Mouse (Mus musculus) CH12.LX (cell line): ENCODE measurements around the gene Stx8. TPM values are rescaled to one million over a fixed set of nuclear protein-coding genes. Genes with fewer than 3 reads are reported as not detected.

ENCODE experiments used
- DNase-seq: peaks from one replicate; pipeline ENCODE4 v3.0.0-alpha.2; 2013; ENCODE audit errors: extremely low read depth
- H3K27ac ChIP-seq: 2 replicates; pipeline ENCODE4 v1.5.1; 2012; ENCODE audit warnings: low read depth, mild to moderate bottlenecking, control low read depth, moderate library complexity; ENCODE audit not compliant: insufficient read depth
- H3K27me3 ChIP-seq: replicated peaks from 2 replicates; pipeline ENCODE3; 2012; ENCODE audit warnings: inconsistent platforms
- H3K36me3 ChIP-seq, 2 experiments: replicated peaks in 1 of 2; 2 replicates each; pipeline versions ENCODE3 to v1.6.1; 2012; ENCODE audit warnings: inconsistent platforms in 1 of 2, low read length in 1 of 2, mild to moderate bottlenecking in 1 of 2, mixed read lengths in 1 of 2, moderate library complexity in 1 of 2; ENCODE audit not compliant: control insufficient read depth in 1 of 2, insufficient read depth in 1 of 2
- H3K4me1 ChIP-seq, 2 experiments: 2 replicates each; pipeline ENCODE4 v1.6.1; 2012; ENCODE audit warnings: inconsistent platforms in 1 of 2, moderate library complexity in 1 of 2; ENCODE audit not compliant: insufficient read depth in 2 of 2, control insufficient read depth in 1 of 2
- H3K4me2 ChIP-seq: 2 replicates; pipeline ENCODE4 v1.6.1; 2012; ENCODE audit warnings: low read depth, mild to moderate bottlenecking, control low read depth; ENCODE audit not compliant: poor library complexity, insufficient read depth, severe bottlenecking
- H3K4me3 ChIP-seq, 3 experiments: fragments of 150-350 bp in 1 of 3; sonication (generic) in 1 of 3; replicated peaks in 1 of 3; 2 replicates each; pipeline versions ENCODE3 to v1.5.1; 2011 to 2012; ENCODE audit warnings: low read depth in 2 of 3, low read length in 2 of 3, mild to moderate bottlenecking in 2 of 3, moderate library complexity in 2 of 3, control low read depth in 1 of 3, improper control_type of control experiment in 1 of 3, inconsistent platforms in 1 of 3, mixed read lengths in 1 of 3; ENCODE audit not compliant: poor library complexity in 1 of 3
- H3K79me2 ChIP-seq: replicated peaks from 2 replicates; pipeline ENCODE4 v1.6.1; 2012; ENCODE audit warnings: mild to moderate bottlenecking, moderate library complexity; ENCODE audit not compliant: control insufficient read depth, poor library complexity, insufficient read depth, severe bottlenecking; ENCODE audit errors: extremely low read depth
- H3K9ac ChIP-seq: 2 replicates; pipeline ENCODE4 v1.6.1; 2012; ENCODE audit warnings: low read depth, mild to moderate bottlenecking, control low read depth, moderate library complexity; ENCODE audit not compliant: insufficient read depth
- H3K9me3 ChIP-seq: replicated peaks from 2 replicates; pipeline ENCODE3; 2012; ENCODE audit warnings: low read length, inconsistent platforms, mixed read lengths
- CHD1 ChIP-seq: IDR thresholded peaks from 2 replicates; pipeline ENCODE4 v1.6.1; 2012; ENCODE audit warnings: low read depth, low read length, improper control_type of control experiment, inconsistent platforms
- CHD2 ChIP-seq: IDR thresholded peaks from 2 replicates; pipeline ENCODE4 v1.6.1; 2011; ENCODE audit warnings: low read length, improper control_type of control experiment
- CTCF ChIP-seq, 2 experiments: IDR thresholded peaks in 1 of 2; conservative IDR thresholded peaks in 1 of 2; 2 replicates each; pipeline ENCODE4 v1.5.1; 2011 to 2012; ENCODE audit warnings: low read depth in 2 of 2, low read length in 2 of 2, improper control_type of control experiment in 1 of 2, inconsistent platforms in 1 of 2, mild to moderate bottlenecking in 1 of 2, moderate library complexity in 1 of 2
- E2F4 ChIP-seq: IDR thresholded peaks from 2 replicates; pipeline ENCODE4 v1.6.1; 2011; ENCODE audit warnings: low read depth, low read length, improper control_type of control experiment; ENCODE audit not compliant: insufficient replicate concordance
- ELF1 ChIP-seq: IDR thresholded peaks from 2 replicates; pipeline ENCODE4 v1.6.1; 2014; ENCODE audit warnings: low read depth, mild to moderate bottlenecking, inconsistent platforms, low read length, improper control_type of control experiment
- ETS1 ChIP-seq: conservative IDR thresholded peaks from 2 replicates; pipeline ENCODE4 v1.6.1; 2012; ENCODE audit warnings: low read depth, mild to moderate bottlenecking, inconsistent platforms, low read length, improper control_type of control experiment, moderate library complexity
- HCFC1 ChIP-seq: IDR thresholded peaks from 2 replicates; pipeline ENCODE4 v1.6.1; 2012; ENCODE audit warnings: low read depth, mild to moderate bottlenecking, inconsistent platforms, low read length, improper control_type of control experiment
- IRF4 ChIP-seq: IDR thresholded peaks from 2 replicates; pipeline ENCODE4 v1.6.1; 2014; ENCODE audit warnings: low read depth, mild to moderate bottlenecking, inconsistent platforms, low read length, improper control_type of control experiment
- JUN ChIP-seq: IDR thresholded peaks from 2 replicates; pipeline ENCODE4 v1.6.1; 2011; ENCODE audit warnings: low read depth, mild to moderate bottlenecking, low read length, improper control_type of control experiment, moderate library complexity; ENCODE audit not compliant: insufficient read depth
- JUND ChIP-seq: conservative IDR thresholded peaks from 2 replicates; pipeline ENCODE4 v1.6.1; 2011; ENCODE audit warnings: low read depth, low read length, improper control_type of control experiment
- MAFK ChIP-seq: IDR thresholded peaks from 2 replicates; pipeline ENCODE4 v1.6.1; 2011; ENCODE audit warnings: low read length, improper control_type of control experiment; ENCODE audit not compliant: insufficient replicate concordance
- MEF2A ChIP-seq: IDR thresholded peaks from 2 replicates; pipeline ENCODE4 v1.6.1; 2014; ENCODE audit warnings: low read depth, mild to moderate bottlenecking, inconsistent platforms, low read length, improper control_type of control experiment, borderline replicate concordance
- MXI1 ChIP-seq: IDR thresholded peaks from 2 replicates; pipeline ENCODE4 v1.6.1; 2011; ENCODE audit warnings: mild to moderate bottlenecking, low read depth, low read length, improper control_type of control experiment
- MYC ChIP-seq: IDR thresholded peaks from 2 replicates; pipeline ENCODE4 v1.6.1; 2011; ENCODE audit warnings: low read depth, mild to moderate bottlenecking, improper control_type of control experiment, low read length
- NRF1 ChIP-seq: IDR thresholded peaks from 2 replicates; pipeline ENCODE4 v1.6.1; 2014; ENCODE audit warnings: low read depth, mild to moderate bottlenecking, inconsistent platforms, low read length, improper control_type of control experiment, moderate library complexity
- PAX5 ChIP-seq: IDR thresholded peaks from 2 replicates; pipeline ENCODE4 v1.6.1; 2012; ENCODE audit warnings: low read length, inconsistent platforms, mixed read lengths
- POLR2A ChIP-seq: IDR thresholded peaks from 2 replicates; pipeline ENCODE4 v1.6.1; 2011; ENCODE audit warnings: low read depth, mild to moderate bottlenecking, improper control_type of control experiment, low read length
- POLR2AphosphoS2 ChIP-seq: IDR thresholded peaks from 2 replicates; pipeline ENCODE4 v1.6.1; 2011; ENCODE audit warnings: low read depth, low read length, improper control_type of control experiment
- RAD21 ChIP-seq: IDR thresholded peaks from 2 replicates; pipeline ENCODE4 v1.6.1; 2011; ENCODE audit warnings: low read depth, mild to moderate bottlenecking, low read length, improper control_type of control experiment, moderate library complexity
- RCOR1 ChIP-seq: conservative IDR thresholded peaks from 2 replicates; pipeline ENCODE4 v1.6.1; 2012; ENCODE audit warnings: low read depth, mild to moderate bottlenecking, inconsistent platforms, low read length, improper control_type of control experiment
- SIN3A ChIP-seq: IDR thresholded peaks from 2 replicates; pipeline ENCODE4 v1.6.1; 2012; ENCODE audit warnings: low read length, improper control_type of control experiment, inconsistent platforms
- SMC3 ChIP-seq: IDR thresholded peaks from 2 replicates; pipeline ENCODE4 v1.6.1; 2011; ENCODE audit warnings: low read depth, low read length, improper control_type of control experiment
- USF1 ChIP-seq: IDR thresholded peaks from 2 replicates; pipeline ENCODE4 v1.6.1; 2014; ENCODE audit warnings: low read depth, mild to moderate bottlenecking, inconsistent platforms, low read length, improper control_type of control experiment
- USF2 ChIP-seq: conservative IDR thresholded peaks from 2 replicates; pipeline ENCODE4 v1.6.1; 2011; ENCODE audit warnings: low read depth, low read length, improper control_type of control experiment
- ZC3H11A ChIP-seq: IDR thresholded peaks from 2 replicates; pipeline ENCODE4 v1.6.1; 2012; ENCODE audit warnings: low read depth, mild to moderate bottlenecking, inconsistent platforms, low read length, improper control_type of control experiment
- ZMIZ1 ChIP-seq: IDR thresholded peaks from 2 replicates; pipeline ENCODE4 v1.6.1; 2012; ENCODE audit warnings: low read depth, mild to moderate bottlenecking, inconsistent platforms, low read length, improper control_type of control experiment
- dilution Hi-C: fragments of 300-500 bp; cut with MboI; formaldehyde crosslinking; loops from 2 replicates; pipeline ENCODE4 v1.14.3; 2020; ENCODE audit warnings: low sequenced_read_pairs; ENCODE audit not compliant: extremely low pct_unique_long_range_greater_than_20kb, extremely low pct_ligation_motif_present
- in situ Hi-C: fragments of 300-500 bp; cut with MboI; formaldehyde crosslinking; loops from 3 replicates; pipeline ENCODE4 v1.14.3; 2019; ENCODE audit warnings: low sequenced_read_pairs, low pct_ligation_motif_present, low pct_unique_long_range_greater_than_20kb, mixed read lengths
- polyA plus RNA-seq: library from polyadenylated mRNA; unstranded; fragments of >175 nt; gene quantifications from 2 replicates; pipeline ENCODE4 v1.2.1, GENCODE M21; 2012; ENCODE audit warnings: low read depth; ENCODE audit not compliant: insufficient read length
- total RNA-seq, 2 experiments: library from RNA; depleted of rRNA; stranded (reverse); fragments of 300-350 nt in 1 of 2; fragments of >200 nt in 1 of 2; gene quantifications; 2 replicates each; pipeline ENCODE4 v1.2.3; 2012 to 2014

Gene Stx8
- total and polyA plus RNA-seq, 3 experiments = 31.8 to 57.9 (median 35.2) TPM

DNA sequence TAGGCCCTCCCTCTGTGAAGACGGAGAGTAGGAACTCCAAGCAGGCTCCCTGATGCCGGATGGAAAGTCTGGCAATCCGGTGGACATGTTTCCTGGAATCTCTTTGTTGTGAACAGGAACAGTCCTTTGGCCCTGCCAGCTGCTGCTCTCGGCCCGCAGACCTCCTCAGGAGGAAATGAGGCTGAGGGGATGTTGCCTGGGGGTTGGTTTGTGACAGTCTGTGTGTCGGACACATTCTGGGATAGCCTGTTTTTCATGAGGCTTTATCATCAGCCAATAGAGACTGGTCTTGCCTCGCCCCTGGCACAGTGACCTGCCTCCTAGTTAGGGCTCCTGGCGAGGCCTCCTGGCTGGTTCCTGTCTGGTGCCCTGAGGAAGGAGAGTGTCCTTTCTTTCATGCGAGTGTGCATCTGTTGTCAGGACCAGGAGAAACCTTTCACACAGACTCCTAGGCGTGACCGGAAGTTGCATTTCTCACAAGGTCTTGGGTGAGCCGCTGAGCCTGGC lies 222.8 kb downstream of the Stx8 start:
- DNase-seq = no peak
- Histone ChIP-seq H3K4me2 (no peak overlapping the region), H3K9ac (no peak overlapping the region), H3K4me1 (peaks cover 0 to 12% of the 10 kb centered on the region in 2 experiments; a peak in 2 of 4 replicates), H3K27me3 (no peaks in the 10 kb centered on the region), H3K9me3 (no peaks in the 10 kb centered on the region), H3K36me3 (peaks cover 0 to 16% of the 10 kb centered on the region in 2 experiments), H3K27ac (no peak overlapping the region), H3K79me2 (no peaks in the 10 kb centered on the region), H3K4me3 (no peak overlapping the region)
- dilution Hi-C loops (no loop called here), in situ Hi-C loops (no loop called here)
- TF ChIP-seq MEF2A = no peak
- TF ChIP-seq SIN3A = no peak
- no peak for TF ChIP-seq CHD2
- no peak for TF ChIP-seq MAFK
- no peak for TF ChIP-seq POLR2A
- no peak for TF ChIP-seq RAD21
- TF ChIP-seq MYC = no peak
- no peak for TF ChIP-seq JUN
- TF ChIP-seq IRF4 = no peak
- TF ChIP-seq JUND = no peak
- no peak for TF ChIP-seq CTCF (conservative IDR thresholded peaks at IDR 0.05 in 1 of 2, IDR thresholded peaks at IDR 0.05 in 1 of 2; ENCODE audit: low read depth in 2 of 2, low read length in 2 of 2)
- no peak for TF ChIP-seq POLR2AphosphoS2
- no peak for TF ChIP-seq MXI1
- TF ChIP-seq ETS1 = no peak
- TF ChIP-seq HCFC1 = no peak
- no peak for TF ChIP-seq ELF1
- no peak for TF ChIP-seq NRF1
- no peak for TF ChIP-seq USF1

DNA sequence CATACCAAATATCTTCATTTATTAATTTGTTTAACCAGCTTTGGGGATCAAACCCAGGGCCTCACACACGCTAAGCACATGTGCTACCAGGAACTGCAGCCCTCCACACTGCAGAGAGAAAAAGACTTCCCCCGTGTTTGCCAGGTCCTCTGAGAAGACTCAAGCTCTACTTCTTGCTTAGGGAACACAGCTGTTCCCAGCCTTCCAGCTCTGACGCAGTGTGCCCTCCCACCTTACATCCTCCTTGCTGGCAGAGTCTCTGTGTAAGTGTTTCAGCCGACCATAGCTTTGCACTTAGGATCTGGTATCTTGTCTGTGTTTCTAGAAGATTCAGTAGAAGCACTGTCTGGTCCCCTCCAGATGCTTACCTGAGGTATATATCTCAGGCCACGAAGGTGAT lies 224.9 kb downstream of the Stx8 start:
- Histone ChIP-seq H3K9ac (no peak overlapping the region), H3K4me1 (peaks cover 0 to 22% of the 10 kb centered on the region in 2 experiments; a peak in 2 of 4 replicates), H3K4me3 (no peak overlapping the region), H3K4me2 (no peak overlapping the region), H3K27me3 (no peaks in the 10 kb centered on the region), H3K36me3 (peaks cover 0 to 20% of the 10 kb centered on the region in 2 experiments), H3K9me3 (no peaks in the 10 kb centered on the region), H3K27ac (no peak overlapping the region), H3K79me2 (no peaks in the 10 kb centered on the region)
- dilution Hi-C loops (no loop called here), in situ Hi-C loops (no loop called here)
- TF ChIP-seq POLR2A = no peak
- TF ChIP-seq RCOR1 = no peak
- TF ChIP-seq IRF4 = no peak
- no peak for TF ChIP-seq ZMIZ1
- no peak for TF ChIP-seq SMC3
- no peak for TF ChIP-seq JUND
- no peak for TF ChIP-seq CHD1
- no peak for TF ChIP-seq PAX5
- TF ChIP-seq USF2 = no peak
- no peak for TF ChIP-seq E2F4
- TF ChIP-seq ZC3H11A = no peak
- DNase-seq = no peak
